Mouse (Mus musculus) CD4-positive, CD25-positive, alpha-beta regulatory T cell, adult 4 months (primary cell): ENCODE measurements around the gene Sparc. TPM values are rescaled to one million over a fixed set of nuclear protein-coding genes. Genes with fewer than 3 reads are reported as not detected.

ENCODE experiments used
- ATAC-seq: one replicate; pipeline ENCODE4 v1.8.0; 2017
- polyA plus RNA-seq, 2 experiments: library from polyadenylated mRNA; unstranded; fragments of 100-300 nt; shearing (Covaris generic); gene quantifications; one replicate each; pipeline ENCODE4 v1.2.1; 2017

Sparc gene
- polyA plus RNA-seq, 2 experiments from 2014 or later: 0.28 TPM; not detected in 1

- ATAC-seq: no peak
Observed at GRCm38 (mm10) chr11:55365242-55365641, 57.7 kb downstream of the Sparc start.

GRCm38 (mm10) chr11:55364662-55365061 lies 58.3 kb downstream of the Sparc start:
- ATAC-seq: no peak

GRCm38 (mm10) chr11:55358094-55358783 lies 64.7 kb downstream of the Sparc start:
- ATAC-seq: no peak

GRCm38 (mm10) chr11:55356846-55357245 lies 66.1 kb downstream of the Sparc start:
- ATAC-seq: no peak

Other genes starting within 250 kb of the Sparc start
- gene Slc36a2, start 238.1 kb downstream of the Sparc start, polyA plus RNA-seq: not detected
- 1 to 10 TPM; 2.5 to 2.9 TPM for gene Slc36a1, start 218.8 kb downstream of the Sparc start, polyA plus RNA-seq
- not detected for gene Fat2, start 86.6 kb downstream of the Sparc start, polyA plus RNA-seq
- gene Atox1, start 38.1 kb upstream of the Sparc start, polyA plus RNA-seq: 100 to 1,000 TPM; 157 to 199 TPM
- 10 to 100 TPM; 61.1 to 74.7 TPM for gene G3bp1, start 46.5 kb upstream of the Sparc start, polyA plus RNA-seq
- gene Glra1, start 185.0 kb upstream of the Sparc start, polyA plus RNA-seq: not detected